Mouse (Mus musculus) left cerebral cortex, adult 8-10 months (tissue): ENCODE results near the gene Arhgef39. TPM values are rescaled to one million over a fixed set of nuclear protein-coding genes. Genes with fewer than 3 reads are reported as not detected.

Experiments
- DNase-seq, 2 experiments: peaks; one replicate each; pipeline ENCODE4 v3.0.0; 2022; ENCODE audit warnings: low spot score in 2 of 2
- total RNA-seq, 4 experiments: library from RNA; stranded (reverse); gene quantifications; 2 replicates each; pipeline ENCODE4 v1.2.4; 2022

Gene Arhgef39
- 1 to 10 TPM; 1.2 to 2.2 (median 1.6) TPM for total RNA-seq

DNA sequence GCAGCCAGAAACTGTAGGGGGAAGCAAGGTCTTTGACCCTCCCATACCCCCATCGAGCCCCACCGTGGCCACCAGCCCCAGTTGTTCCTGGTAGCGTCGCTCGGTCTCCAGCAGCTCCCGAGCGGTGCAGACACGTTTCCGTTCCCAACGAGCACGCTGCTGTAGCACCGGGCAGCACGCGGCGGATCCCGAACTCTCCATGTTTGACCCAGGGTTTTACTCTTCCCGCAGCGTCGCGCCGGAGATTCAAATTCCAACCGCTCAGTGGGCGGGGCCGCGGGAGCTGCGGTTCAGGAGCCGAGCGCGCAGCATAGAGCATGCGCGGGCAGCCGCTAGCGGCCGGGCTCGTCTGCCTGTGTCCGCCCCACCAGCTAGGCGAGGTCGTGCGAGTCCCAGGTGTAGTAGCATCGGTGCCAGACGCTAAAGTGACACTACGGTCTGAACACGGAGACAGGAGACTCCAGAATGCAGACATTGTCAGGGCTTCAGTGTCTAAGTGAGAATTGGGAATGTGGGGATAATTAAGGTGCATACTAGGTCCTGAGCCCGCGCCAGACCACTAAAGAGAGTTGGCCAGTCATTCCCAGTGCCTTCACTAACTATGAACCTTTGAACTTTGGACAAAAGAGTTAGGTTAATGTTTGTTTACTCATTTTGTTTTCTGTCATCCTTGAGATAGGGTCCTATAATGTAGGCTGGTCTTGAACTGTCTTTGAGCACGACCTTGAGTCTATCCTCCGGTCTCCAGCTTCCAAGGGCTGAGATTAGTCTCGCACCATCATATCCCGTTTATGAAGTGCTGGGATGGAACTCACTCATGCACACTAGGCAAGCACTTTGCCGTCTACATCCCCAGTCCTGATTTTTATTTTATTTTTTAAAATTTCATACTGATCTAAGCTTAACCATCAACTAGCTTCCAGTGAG, at the start of gene Arhgef39:
TSS of gene Arhgef39 (minus strand) at position 289 of the 927 bp plus-strand sequence.
- peak in 1 of 2 experiments; percentile 42 for DNase-seq

DNA sequence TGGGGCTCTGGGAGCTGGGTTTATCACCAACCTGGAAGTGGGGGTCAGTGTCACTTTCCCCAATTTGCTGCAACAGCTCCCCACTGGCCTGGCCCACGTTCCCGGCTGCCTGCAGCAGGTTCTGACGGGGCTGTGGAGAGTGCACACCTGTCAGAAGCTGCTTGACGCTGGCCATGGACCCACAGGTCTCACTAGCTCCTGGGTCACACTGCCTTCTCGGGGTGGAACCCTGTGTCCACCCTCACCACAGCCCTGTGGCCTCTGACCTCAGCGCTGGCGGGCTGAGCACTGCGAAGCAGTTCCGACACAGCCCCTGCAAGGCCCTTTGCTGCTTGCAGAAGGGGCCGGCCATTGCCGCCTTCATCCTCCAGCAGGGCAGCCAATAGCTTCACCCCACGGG, 49.6 kb upstream of the Arhgef39 start:
- DNase-seq, result no peak

DNA sequence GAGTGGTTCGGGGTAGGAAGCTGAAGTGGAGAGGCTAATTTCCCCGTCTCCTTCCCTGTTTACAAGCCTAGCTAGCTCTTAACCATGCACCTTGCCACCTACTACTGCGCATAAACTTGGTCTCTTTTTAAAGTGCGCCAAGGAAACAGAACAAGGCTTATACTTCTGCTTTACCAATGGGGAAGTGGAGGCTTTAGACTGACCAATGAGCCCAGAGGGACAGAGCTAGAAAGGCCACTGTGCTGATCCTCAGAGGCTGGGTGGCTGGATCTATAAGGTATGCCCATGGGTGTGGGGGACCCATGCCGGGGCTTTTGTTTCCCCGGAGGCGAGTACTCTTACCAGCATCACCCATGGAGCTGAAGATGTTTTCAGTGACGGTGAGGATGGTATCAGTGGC, 47.7 kb upstream of the Arhgef39 start:
- DNase-seq, result no peak

DNA sequence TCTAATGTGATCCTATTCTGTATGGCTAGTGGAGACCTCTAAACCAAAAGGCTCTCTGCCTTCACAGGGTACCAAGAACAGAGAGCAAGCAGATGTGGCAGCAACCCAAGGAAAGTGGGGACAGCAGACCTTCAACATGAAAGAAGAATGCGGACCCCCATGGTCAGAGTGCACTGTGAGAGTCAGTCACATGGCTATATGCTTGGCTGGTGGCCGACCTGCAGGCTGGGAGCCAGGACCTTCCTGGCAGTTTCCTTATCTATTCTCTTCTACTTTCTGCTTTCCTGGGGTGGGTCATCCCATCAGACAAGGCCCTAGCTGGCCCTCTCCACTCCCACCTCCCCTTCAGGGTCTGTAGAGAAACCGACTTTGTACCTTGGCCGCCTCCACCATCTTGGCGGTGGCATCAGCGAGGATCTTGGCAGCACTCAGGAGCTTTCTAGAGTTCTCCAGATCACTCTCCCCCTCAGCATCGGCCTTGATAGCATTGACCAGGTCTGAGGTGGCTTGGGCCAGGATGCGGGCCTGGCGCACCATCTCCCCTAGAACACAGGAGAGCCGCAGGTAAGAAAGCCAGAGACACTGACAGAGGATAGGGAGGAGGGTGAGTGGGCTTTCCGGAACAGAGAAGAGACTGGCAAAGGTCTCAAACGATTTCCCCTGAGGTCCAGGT, 47.0 kb upstream of the Arhgef39 start:
- no peak for DNase-seq

DNA sequence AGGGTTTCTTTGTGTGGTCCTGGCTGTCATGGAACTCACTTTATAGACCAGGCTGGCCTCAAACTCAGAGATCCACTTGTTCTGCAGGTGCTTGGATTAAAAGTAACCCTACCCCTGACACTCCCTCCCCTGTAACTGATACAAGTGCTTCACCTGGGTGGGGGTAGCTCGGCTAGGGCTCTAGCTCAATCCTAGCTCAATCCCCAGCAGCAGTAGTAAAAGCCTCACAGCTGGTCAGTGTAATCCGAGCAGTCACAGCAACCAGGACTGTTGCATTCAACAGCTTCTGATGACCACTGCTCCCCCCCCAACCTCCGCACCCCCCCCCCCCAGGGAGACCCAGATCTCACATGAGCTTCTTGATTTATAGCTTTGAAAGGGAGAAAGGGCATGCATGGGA, 42.5 kb upstream of the Arhgef39 start:
- DNase-seq, result no peak

DNA sequence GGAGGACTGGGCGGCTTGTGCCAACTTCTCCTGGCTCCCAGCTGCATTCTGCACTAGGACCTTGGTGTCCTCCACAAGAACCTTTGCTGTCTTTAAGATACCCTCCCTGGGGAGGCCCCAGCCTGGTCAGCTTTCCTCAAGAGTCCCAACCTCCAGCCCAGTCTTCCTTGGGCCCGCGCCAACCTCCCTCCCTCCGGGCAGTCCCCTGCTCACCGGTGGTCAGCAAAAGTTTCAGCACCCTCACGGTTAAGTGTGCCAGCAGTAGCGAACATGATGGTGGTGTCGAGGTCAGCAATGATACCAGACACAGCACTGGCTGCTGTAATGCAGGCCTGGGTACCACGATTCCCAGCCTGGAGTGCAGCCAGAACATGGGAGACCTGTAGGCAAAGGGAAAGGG, 36.5 kb upstream of the Arhgef39 start:
- DNase-seq, result no peak

DNA sequence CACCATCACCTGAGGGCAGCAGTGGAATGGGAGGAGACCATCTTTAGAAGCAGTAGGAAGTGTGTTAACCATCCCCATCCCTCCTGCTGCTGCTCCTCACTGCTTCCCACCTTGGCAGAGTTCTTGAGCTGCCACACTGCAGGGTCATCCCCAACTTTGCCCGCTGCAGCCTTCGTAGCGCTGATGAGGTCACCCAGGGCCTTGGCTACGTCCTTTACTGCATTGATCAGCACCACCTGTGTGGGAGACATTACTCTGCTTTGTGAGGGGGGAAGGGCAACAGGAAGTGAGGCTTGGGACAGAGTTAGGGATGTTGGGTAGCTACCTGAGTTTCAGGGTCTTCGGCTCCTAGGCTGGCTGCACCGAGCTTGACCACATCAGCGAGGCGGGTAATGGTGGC, 36.1 kb upstream of the Arhgef39 start:
- DNase-seq, result no peak

DNA sequence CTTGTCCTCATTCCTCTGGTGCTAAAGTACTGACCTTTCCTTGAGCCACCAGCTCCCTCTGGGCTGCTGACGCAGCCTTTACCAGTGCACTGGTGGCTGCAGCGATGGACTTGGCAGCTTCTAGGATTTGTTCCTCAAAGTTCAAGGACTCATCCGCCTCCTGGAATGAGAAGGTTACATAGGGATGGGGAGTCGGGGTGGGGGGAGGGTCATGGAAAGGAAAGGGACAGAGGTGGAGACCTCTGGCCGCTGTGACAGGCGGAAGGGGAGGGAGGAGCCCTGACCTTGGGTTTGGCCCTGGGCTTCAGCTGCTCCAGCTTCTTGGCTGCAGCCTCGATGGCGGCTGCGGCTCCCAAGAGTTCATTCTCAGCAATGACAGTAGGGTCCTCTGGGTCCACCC, 33.8 kb upstream of the Arhgef39 start:
- no peak for DNase-seq

DNA sequence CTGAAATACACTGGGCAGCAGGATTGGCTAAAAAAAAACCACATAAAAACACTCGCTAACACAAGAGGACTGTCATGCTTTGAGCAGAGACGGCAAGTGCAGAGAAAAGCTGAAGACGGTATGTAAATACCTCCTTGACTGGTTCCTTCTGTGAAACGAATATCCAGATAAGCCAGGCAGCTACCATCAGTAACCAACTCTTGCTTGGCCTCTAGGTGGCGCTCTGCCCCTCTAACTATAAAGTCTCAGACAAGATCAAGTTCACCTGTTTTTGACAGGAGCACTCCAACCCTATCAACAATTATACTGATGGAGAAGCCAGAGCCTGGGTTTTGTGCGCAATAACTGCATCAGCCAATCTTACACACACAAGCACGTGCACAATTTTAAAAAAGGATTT, 31.1 kb upstream of the Arhgef39 start:
- DNase-seq, result peak; percentile 47 to 54

DNA sequence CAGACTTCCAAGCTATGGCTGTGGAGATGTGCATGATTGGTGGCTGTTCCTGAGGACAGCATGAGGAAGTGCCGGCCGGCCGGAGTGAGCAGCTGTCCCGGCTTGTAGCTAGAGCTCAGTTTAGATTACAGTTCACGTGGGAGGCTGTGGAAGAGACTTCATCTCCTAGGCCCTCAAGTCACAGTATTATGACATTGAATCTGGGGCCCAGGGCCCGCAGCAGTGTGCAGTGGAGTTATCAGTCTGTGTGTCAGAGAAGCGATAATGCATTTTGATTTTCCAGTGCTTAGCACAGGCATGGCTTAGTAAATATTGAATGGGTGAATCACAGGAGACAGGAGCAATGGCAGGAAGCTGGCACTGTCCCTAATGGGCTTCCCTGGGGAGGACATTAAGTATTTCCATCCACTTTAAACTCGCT, 30.6 kb upstream of the Arhgef39 start:
- no peak for DNase-seq

DNA sequence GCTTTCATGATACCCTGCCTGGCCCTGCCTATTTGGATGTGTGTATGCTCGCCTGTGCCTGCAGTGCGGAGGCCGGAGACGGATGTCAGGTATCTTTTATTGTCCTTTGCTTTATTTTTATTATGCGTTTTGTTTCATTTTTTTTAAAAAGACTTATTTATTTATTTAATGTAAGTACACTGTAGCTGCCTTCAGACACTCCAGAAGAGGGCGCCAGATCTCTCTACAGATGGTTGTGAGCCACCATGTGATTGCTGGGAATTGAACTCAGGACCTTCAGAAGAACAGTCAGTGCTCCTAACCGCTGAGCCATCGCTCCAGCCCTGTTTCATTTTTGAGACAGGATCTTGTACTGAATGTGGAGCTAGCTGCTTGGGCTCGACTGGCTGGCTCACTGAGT, 29.0 kb upstream of the Arhgef39 start:
- no peak for DNase-seq

DNA sequence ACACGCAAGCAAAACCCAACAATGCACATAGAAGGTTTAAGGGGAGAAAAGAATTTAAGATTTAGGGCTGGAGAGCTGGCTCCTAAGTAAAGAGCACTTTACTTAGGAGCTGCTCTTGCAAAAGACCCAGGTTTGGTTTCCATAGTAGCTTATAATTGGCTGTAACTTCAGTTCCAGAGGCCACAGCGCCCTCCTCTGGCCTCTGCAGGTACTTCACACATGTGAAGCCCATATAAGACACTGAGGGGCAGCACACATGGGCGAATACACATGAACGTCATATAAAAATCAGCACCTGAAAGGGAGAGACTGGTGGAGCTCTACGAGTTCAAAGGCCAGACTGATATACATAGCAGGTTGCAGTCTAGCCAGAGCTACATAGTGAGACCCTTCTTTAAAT, 28.4 kb upstream of the Arhgef39 start:
- no peak for DNase-seq

DNA sequence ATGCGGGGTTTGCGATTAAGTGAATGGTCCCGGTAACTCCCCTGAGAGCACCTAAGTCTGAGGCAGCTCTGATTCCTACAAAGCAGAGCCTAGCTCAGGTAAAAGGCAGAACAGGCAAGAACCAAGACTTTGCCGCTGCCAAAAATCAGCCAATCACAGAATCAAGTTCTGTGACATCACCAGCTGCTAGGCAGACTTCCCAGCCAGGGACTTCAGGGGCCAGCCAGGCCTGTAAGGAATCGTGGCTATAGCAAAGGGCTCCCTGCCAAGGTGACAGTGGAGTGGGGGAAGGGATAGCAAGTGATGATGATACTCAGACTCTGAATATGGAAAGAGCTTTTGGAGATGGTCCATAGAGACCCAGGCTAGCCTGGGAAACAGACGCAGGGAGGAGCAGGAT, 20.5 kb upstream of the Arhgef39 start:
- peak; percentile 58 to 91 for DNase-seq

DNA sequence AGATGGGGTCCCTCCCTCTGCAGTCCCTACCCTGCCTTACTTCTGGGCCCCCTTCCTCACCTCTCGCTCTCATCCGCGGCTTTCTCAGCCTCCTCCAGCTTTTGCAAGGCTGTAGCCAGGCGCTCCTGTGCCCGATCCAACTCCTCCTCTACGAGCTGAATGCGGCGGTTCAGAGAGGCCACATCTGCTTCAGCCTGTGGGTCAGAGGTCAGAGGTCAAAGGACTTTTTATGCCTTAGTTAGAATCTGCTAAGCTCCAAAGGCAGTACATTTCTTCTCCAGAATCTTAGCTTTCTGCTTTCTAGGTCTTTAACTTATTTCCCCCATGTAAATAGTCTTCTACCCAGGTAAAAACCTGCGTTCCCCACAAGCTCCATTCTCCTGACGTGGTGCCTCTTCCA, 20.1 kb upstream of the Arhgef39 start:
- DNase-seq, result no peak

DNA sequence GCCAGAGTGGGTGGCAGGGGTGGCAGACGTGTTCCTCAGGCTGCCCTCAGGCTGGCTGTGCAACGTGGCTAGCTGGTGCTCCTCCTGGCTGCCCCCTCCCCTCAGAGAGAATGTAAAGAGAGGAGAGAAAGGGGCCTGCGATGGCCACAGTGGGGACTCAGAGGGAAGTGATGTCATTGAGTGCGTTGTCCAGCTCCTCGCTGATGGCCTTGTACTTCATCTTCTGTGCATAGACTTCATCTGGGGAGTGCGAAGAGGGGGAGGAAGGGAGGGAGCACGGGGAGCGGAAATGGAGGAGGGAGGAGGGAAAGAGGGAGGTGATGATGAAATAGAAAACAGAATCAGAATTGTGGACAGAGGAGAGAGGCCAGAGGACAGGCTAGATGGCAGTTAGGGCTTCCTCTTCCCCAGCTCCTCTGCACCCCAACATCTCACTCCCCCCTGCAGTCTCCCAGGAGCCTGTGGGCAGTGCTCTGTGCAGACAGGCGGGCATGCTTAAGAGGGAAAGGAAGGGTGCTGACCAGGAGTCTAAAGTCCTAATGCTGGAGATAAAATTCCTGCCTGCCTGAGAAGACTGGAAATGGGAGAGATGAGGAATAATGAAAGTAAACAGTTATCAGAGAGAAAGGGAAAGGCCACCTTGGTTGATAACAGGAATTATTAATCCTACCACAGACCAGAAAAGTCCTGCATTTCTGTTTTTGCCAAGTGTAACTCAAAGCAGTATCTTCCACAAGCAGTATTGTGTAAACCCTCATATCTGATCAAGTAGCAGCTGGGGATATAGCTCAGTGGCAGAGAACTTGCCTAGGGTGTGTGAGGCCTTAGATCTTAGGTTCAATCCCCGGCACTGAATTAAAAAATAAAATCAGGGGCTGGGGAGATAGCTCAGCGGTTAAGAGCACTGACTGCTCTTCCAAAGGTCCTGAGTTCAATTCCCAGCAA, 16.5 kb upstream of the Arhgef39 start:
- no peak for DNase-seq

DNA sequence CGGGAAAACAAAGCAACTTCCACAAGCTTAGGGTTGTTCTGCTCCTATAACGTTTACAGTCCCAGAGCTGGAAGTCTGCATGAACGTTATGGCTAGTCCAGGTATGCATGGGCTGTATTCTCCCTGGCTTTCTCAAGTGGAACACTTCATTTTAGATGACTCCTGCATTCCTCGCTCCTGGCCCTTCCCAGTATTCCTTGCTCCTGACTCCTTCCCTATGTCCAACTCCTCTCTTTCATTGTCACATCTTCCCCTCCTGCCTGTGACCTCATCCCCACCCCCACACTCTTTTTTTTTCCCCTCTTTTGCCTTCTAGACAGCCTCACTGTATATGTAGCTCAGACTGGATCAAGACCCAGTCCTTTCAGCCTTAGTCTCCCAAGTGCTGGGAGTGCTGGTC, 14.3 kb upstream of the Arhgef39 start:
- no peak for DNase-seq

DNA sequence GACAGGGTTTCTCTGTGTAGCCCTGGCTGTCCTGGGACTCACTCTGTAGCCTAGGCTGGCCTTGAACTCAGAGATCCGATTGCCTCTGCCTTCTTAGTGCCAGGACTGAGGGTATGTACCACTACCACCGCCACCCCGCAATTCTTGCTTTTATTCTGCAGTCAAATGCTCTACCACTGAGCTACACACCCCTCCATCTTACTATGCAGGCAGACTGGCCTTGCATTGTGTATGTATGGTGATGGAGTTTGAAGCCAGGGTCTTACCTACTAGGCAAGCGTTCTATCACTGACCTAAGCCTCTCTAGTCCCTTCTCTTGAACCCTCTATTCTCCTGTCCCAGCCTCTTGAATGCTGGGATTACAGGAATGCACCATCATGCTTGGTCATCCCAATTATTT, 13.8 kb upstream of the Arhgef39 start:
- no peak for DNase-seq

DNA sequence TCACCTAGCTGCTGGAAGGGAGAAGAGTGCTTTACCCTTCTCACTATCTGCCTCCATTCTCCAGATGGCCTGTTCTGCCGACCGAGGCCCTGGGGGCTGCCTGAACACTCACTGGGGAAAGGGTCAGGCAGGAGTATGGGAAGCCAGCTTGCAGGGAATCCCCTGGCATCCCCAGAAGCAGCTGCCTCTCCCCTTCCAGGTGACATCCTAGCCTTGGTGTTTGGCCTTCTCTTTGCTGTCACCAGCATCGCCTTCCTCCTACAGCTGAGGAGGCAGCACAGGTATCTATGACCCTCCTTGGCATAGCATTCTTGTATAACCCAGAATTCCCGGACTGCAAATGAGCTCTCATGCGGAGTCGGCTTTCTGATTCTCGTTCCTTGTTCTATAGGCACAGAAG, 13.2 kb upstream of the Arhgef39 start:
- no peak for DNase-seq

DNA sequence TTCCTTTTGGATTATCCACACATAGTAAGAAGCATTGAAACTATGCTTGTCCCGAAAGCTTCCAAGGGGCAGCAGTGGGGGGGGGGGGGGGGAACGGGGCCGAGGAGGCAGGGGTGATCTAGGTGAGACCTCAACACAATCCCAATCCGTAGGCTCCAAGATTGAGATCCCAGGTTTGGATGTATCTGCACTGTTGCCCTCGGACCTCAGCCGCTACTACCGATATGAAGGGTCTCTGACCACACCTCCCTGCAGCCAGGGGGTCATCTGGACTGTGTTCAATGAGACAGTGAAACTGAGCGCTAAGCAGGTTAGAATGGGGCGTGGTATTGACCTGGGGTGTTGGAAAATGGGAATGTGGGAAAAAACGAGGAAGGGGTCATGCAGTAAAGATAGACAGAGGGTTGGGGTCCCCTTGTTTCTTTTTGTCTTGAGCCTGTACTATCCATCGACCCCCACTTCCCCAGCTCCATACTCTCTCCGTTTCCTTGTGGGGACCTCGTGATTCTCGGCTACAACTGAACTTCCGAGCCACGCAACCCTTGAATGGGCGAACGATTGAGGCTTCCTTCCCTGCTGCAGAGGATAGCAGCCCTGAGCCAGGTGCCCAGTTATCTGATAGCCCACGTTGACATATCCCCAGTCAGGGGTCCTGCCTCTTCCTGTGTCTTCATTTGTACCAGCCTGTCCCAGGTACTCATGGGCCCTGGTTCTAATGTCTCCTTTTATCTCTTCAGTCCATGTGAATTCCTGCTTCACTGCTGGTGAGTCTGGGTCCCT, 12.4 kb upstream of the Arhgef39 start:
- DNase-seq, result no peak

DNA sequence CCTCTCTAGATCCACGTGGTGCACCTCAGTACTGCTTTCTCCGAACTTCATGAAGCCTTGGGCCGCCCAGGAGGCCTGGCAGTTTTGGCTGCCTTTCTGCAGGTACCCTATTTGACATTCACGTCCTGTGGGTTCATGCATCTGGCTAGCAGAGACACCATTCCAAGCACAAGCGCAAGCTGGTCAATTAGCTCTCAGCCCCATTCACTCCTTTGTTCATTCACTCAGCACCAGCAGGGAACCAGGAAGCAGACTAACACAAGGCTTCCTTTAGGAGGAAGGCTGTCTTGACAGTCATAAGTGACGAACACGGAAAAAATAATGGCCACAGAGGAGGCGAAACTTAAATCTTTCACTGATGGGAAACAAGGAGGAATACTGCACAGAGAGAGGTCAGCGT, 9.6 kb upstream of the Arhgef39 start:
- no peak for DNase-seq

DNA sequence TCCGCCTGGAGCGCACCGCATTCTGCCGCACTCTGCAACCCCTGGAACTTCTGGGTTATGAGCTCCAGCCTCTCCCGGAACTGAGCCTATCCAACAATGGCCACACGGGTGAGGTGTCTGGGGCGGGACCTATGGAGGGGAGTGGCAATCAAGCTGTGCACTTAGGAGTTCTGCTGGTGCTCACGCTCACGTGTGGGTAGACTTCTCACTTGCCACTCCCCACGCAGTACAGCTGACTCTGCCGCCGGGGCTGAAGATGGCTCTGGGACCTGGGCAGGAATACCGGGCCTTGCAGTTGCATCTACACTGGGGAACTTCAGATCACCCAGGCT, 9.1 kb upstream of the Arhgef39 start:
- peak in 1 of 2 experiments; percentile 41 for DNase-seq
